Mouse (Mus musculus): ENCODE measurements around the gene Olfr1252. TPM values are rescaled to one million over a fixed set of nuclear protein-coding genes. Genes with fewer than 3 reads are reported as not detected.

Gene Olfr1252
- total and polyA plus RNA-seq, 3 experiments: not detected

DNA sequence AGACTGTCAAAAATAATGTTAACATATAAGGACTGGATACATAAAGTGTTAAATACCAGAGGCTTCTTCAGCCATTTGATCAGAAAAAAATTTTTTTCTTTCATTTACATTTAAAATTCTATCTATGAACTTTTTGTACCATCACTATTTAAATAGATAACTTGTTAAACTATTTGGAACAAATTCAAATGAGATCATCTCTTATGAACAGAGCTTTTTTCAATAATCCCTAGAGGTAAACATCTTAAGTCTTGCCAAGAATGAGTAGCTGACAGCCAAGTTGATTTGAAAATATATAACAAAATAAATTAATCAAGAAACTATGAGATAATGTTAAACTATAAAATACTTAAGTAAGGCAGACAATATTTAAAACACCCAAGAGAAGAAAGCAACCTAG is 53.0 kb downstream of the Olfr1252 start, which contains the start of gene Olfr1251:
TSS of gene Olfr1251 (minus strand) at position 101 of the 400 bp plus-strand sequence.
- TF ChIP-seq ZMIZ1 (IDR thresholded peaks at IDR 0.05; ENCODE audit: low read depth, low read length) (no peak), POLR2A (IDR thresholded peaks at IDR 0.05; ENCODE audit: low read depth, low read length) (no peak), GABPA (IDR thresholded peaks at IDR 0.05; ENCODE audit: insufficient replicate concordance, low read depth, low read length) (no peak), MEF2A (IDR thresholded peaks at IDR 0.05; ENCODE audit: borderline replicate concordance, low read depth, low read length) (no peak), BHLHE40 (IDR thresholded peaks at IDR 0.05; ENCODE audit: low read depth, low read length) (no peak), MXI1 (IDR thresholded peaks at IDR 0.05; ENCODE audit: low read depth, low read length) (no peak), KAT2A (IDR thresholded peaks at IDR 0.05; ENCODE audit: insufficient replicate concordance, low read length) (no peak), ZNF384 (IDR thresholded peaks at IDR 0.05; ENCODE audit: low read depth, low read length) (no peak), JUND (conservative IDR thresholded peaks at IDR 0.05; ENCODE audit: low read depth, low read length) (no peak), RAD21 (IDR thresholded peaks at IDR 0.05; ENCODE audit: low read depth, low read length) (no peak), SIN3A (IDR thresholded peaks at IDR 0.05; ENCODE audit: low read length) (no peak), RCOR1 (conservative IDR thresholded peaks at IDR 0.05; ENCODE audit: low read depth, low read length) (no peak), MYC (IDR thresholded peaks at IDR 0.05; ENCODE audit: low read depth, low read length) (no peak)
- in situ Hi-C loops (cut with MboI; ENCODE audit: low pct_ligation_motif_present, low pct_unique_long_range_greater_than_20kb, low sequenced_read_pairs): no loop called here
- Histone ChIP-seq H3K27ac (ENCODE audit: insufficient read depth, low read depth) (no peak within 1 kb of the TSS), H3K79me2 (replicated peaks; ENCODE audit: control insufficient read depth, extremely low read depth, insufficient read depth, poor library complexity, severe bottlenecking) (no peaks in the 10 kb centered on the region), H3K36me3 (replicated peaks in 1 of 2; ENCODE audit: control insufficient read depth in 1 of 2, insufficient read depth in 1 of 2, low read length in 1 of 2) (no peaks in the 10 kb centered on the region), H3K4me3 (replicated peaks in 1 of 3; ENCODE audit: low read depth in 2 of 3, low read length in 2 of 3, poor library complexity in 1 of 3) (no peak within 1 kb of the TSS), H3K9me3 (replicated peaks; ENCODE audit: low read length) (no peaks in the 10 kb centered on the region), H3K4me1 (ENCODE audit: control insufficient read depth in 1 of 2, insufficient read depth in 2 of 2) (no peaks in the 10 kb centered on the region), H3K9ac (ENCODE audit: insufficient read depth, low read depth) (no peak within 1 kb of the TSS), H3K27me3 (replicated peaks) (no peaks in the 10 kb centered on the region), H3K4me2 (ENCODE audit: insufficient read depth, low read depth, poor library complexity, severe bottlenecking) (no peak within 1 kb of the TSS)
- dilution Hi-C loops (cut with MboI; ENCODE audit: extremely low pct_ligation_motif_present, extremely low pct_unique_long_range_greater_than_20kb, low sequenced_read_pairs): no loop called here
- no peak for DNase-seq (ENCODE audit: extremely low read depth)

Other genes with a start within 250 kb of the Olfr1252 start
- not detected in 2 replicates for gene Olfr1241, start 237.9 kb downstream of the Olfr1252 start, total RNA-seq (2012; rRNA removed)
- gene Olfr1241, start 237.9 kb downstream of the Olfr1252 start, total RNA-seq (2014; rRNA removed): not detected in 2 replicates
- gene Olfr1241, start 237.9 kb downstream of the Olfr1252 start, polyA plus RNA-seq (2012; ENCODE audit: insufficient read length, low read depth): not detected in 2 replicates
- gene Olfr1242, start 226.7 kb downstream of the Olfr1252 start, total RNA-seq (2012; rRNA removed): not detected in 2 replicates
- not detected in 2 replicates for gene Olfr1242, start 226.7 kb downstream of the Olfr1252 start, total RNA-seq (2014; rRNA removed)
- not detected in 2 replicates for gene Olfr1242, start 226.7 kb downstream of the Olfr1252 start, polyA plus RNA-seq (2012; ENCODE audit: insufficient read length, low read depth)
- gene Olfr1243, start 193.5 kb downstream of the Olfr1252 start, total RNA-seq (2012; rRNA removed): not detected in 2 replicates
- gene Olfr1243, start 193.5 kb downstream of the Olfr1252 start, total RNA-seq (2014; rRNA removed): not detected in 2 replicates
- gene Olfr1243, start 193.5 kb downstream of the Olfr1252 start, polyA plus RNA-seq (2012; ENCODE audit: insufficient read length, low read depth): not detected in 2 replicates
- gene Olfr1245, start 146.6 kb downstream of the Olfr1252 start, total RNA-seq (2012; rRNA removed): not detected in 2 replicates
- gene Olfr1245, start 146.6 kb downstream of the Olfr1252 start, total RNA-seq (2014; rRNA removed): not detected in 2 replicates
- gene Olfr1245, start 146.6 kb downstream of the Olfr1252 start, polyA plus RNA-seq (2012; ENCODE audit: insufficient read length, low read depth): not detected in 2 replicates
- not detected in 2 replicates for gene Olfr1246, start 131.9 kb downstream of the Olfr1252 start, total RNA-seq (2012; rRNA removed)
- gene Olfr1246, start 131.9 kb downstream of the Olfr1252 start, total RNA-seq (2014; rRNA removed): not detected in 2 replicates
- not detected in 2 replicates for gene Olfr1246, start 131.9 kb downstream of the Olfr1252 start, polyA plus RNA-seq (2012; ENCODE audit: insufficient read length, low read depth)
- not detected in 2 replicates for gene Olfr1247, start 110.9 kb downstream of the Olfr1252 start, total RNA-seq (2012; rRNA removed)
- gene Olfr1247, start 110.9 kb downstream of the Olfr1252 start, total RNA-seq (2014; rRNA removed): not detected in 2 replicates
- not detected in 2 replicates for gene Olfr1247, start 110.9 kb downstream of the Olfr1252 start, polyA plus RNA-seq (2012; ENCODE audit: insufficient read length, low read depth)
- gene Olfr1248, start 106.8 kb downstream of the Olfr1252 start, total RNA-seq (2012; rRNA removed): not detected in 2 replicates
- gene Olfr1248, start 106.8 kb downstream of the Olfr1252 start, total RNA-seq (2014; rRNA removed): not detected in 2 replicates
- gene Olfr1248, start 106.8 kb downstream of the Olfr1252 start, polyA plus RNA-seq (2012; ENCODE audit: insufficient read length, low read depth): not detected in 2 replicates
- gene Olfr1249, start 90.0 kb downstream of the Olfr1252 start, total RNA-seq (2012; rRNA removed): not detected in 2 replicates
- not detected in 2 replicates for gene Olfr1249, start 90.0 kb downstream of the Olfr1252 start, total RNA-seq (2014; rRNA removed)
- not detected in 2 replicates for gene Olfr1249, start 90.0 kb downstream of the Olfr1252 start, polyA plus RNA-seq (2012; ENCODE audit: insufficient read length, low read depth)
- 0.04 TPM in 1 of 2 replicates, not detected in the other for gene Olfr1250, start 63.5 kb downstream of the Olfr1252 start, total RNA-seq (2012; rRNA removed)
- not detected in 2 replicates for gene Olfr1250, start 63.5 kb downstream of the Olfr1252 start, total RNA-seq (2014; rRNA removed)
- not detected in 2 replicates for gene Olfr1250, start 63.5 kb downstream of the Olfr1252 start, polyA plus RNA-seq (2012; ENCODE audit: insufficient read length, low read depth)
- not detected in 2 replicates for gene Olfr1251, start 53.1 kb downstream of the Olfr1252 start, total RNA-seq (2012; rRNA removed)
- gene Olfr1251, start 53.1 kb downstream of the Olfr1252 start, total RNA-seq (2014; rRNA removed): not detected in 2 replicates
- not detected in 2 replicates for gene Olfr1251, start 53.1 kb downstream of the Olfr1252 start, polyA plus RNA-seq (2012; ENCODE audit: insufficient read length, low read depth)
- gene Olfr1253, start 32.1 kb upstream of the Olfr1252 start, total RNA-seq (2012; rRNA removed): not detected in 2 replicates
- gene Olfr1253, start 32.1 kb upstream of the Olfr1252 start, total RNA-seq (2014; rRNA removed): not detected in 2 replicates
- not detected in 2 replicates for gene Olfr1253, start 32.1 kb upstream of the Olfr1252 start, polyA plus RNA-seq (2012; ENCODE audit: insufficient read length, low read depth)
- gene Olfr1254, start 68.6 kb upstream of the Olfr1252 start, total RNA-seq (2012; rRNA removed): not detected in 2 replicates
- not detected in 2 replicates for gene Olfr1254, start 68.6 kb upstream of the Olfr1252 start, total RNA-seq (2014; rRNA removed)
- gene Olfr1254, start 68.6 kb upstream of the Olfr1252 start, polyA plus RNA-seq (2012; ENCODE audit: insufficient read length, low read depth): not detected in 2 replicates
- not detected in 2 replicates for gene Olfr1255, start 87.0 kb upstream of the Olfr1252 start, total RNA-seq (2012; rRNA removed)
- gene Olfr1255, start 87.0 kb upstream of the Olfr1252 start, total RNA-seq (2014; rRNA removed): not detected in 2 replicates
- not detected in 2 replicates for gene Olfr1255, start 87.0 kb upstream of the Olfr1252 start, polyA plus RNA-seq (2012; ENCODE audit: insufficient read length, low read depth)
- not detected in 2 replicates for gene Olfr1256, start 116.5 kb upstream of the Olfr1252 start, total RNA-seq (2012; rRNA removed)
- gene Olfr1256, start 116.5 kb upstream of the Olfr1252 start, total RNA-seq (2014; rRNA removed): not detected in 2 replicates
- not detected in 2 replicates for gene Olfr1256, start 116.5 kb upstream of the Olfr1252 start, polyA plus RNA-seq (2012; ENCODE audit: insufficient read length, low read depth)
- not detected in 2 replicates for gene Olfr48, start 123.2 kb upstream of the Olfr1252 start, total RNA-seq (2012; rRNA removed)
- gene Olfr48, start 123.2 kb upstream of the Olfr1252 start, total RNA-seq (2014; rRNA removed): not detected in 2 replicates
- gene Olfr48, start 123.2 kb upstream of the Olfr1252 start, polyA plus RNA-seq (2012; ENCODE audit: insufficient read length, low read depth): not detected in 2 replicates
- gene Olfr1257, start 153.4 kb upstream of the Olfr1252 start, total RNA-seq (2012; rRNA removed): not detected in 2 replicates
- not detected in 2 replicates for gene Olfr1257, start 153.4 kb upstream of the Olfr1252 start, total RNA-seq (2014; rRNA removed)
- gene Olfr1257, start 153.4 kb upstream of the Olfr1252 start, polyA plus RNA-seq (2012; ENCODE audit: insufficient read length, low read depth): not detected in 2 replicates
- not detected in 2 replicates for gene Olfr1258, start 202.3 kb upstream of the Olfr1252 start, total RNA-seq (2012; rRNA removed)
- not detected in 2 replicates for gene Olfr1258, start 202.3 kb upstream of the Olfr1252 start, total RNA-seq (2014; rRNA removed)
- gene Olfr1258, start 202.3 kb upstream of the Olfr1252 start, polyA plus RNA-seq (2012; ENCODE audit: insufficient read length, low read depth): not detected in 2 replicates
- 0.21 and 0.34 TPM in 2 replicates for gene Olfr1259, start 223.7 kb upstream of the Olfr1252 start, total RNA-seq (2012; rRNA removed)
- gene Olfr1259, start 223.7 kb upstream of the Olfr1252 start, total RNA-seq (2014; rRNA removed): not detected in 2 replicates
- gene Olfr1259, start 223.7 kb upstream of the Olfr1252 start, polyA plus RNA-seq (2012; ENCODE audit: insufficient read length, low read depth): not detected in 2 replicates
- not detected in 2 replicates for gene Olfr1260, start 249.3 kb upstream of the Olfr1252 start, total RNA-seq (2012; rRNA removed)
- gene Olfr1260, start 249.3 kb upstream of the Olfr1252 start, total RNA-seq (2014; rRNA removed): not detected in 2 replicates
- not detected in 2 replicates for gene Olfr1260, start 249.3 kb upstream of the Olfr1252 start, polyA plus RNA-seq (2012; ENCODE audit: insufficient read length, low read depth)